Mouse (Mus musculus) skeletal muscle tissue, adult 2 months (tissue): ENCODE results near the gene Ccdc106.
"Not testable (repeated sequence)": the region's sequence is repeated elsewhere in the genome, so short reads cannot be mapped to it uniquely, and the experiment has no call there.

ENCODE experiments used
- DNase-seq: peaks from one replicate; pipeline ENCODE4 v3.0.0-alpha.2; 2012; ENCODE audit warnings: low read depth, low spot score

Gene Ccdc106

DNA sequence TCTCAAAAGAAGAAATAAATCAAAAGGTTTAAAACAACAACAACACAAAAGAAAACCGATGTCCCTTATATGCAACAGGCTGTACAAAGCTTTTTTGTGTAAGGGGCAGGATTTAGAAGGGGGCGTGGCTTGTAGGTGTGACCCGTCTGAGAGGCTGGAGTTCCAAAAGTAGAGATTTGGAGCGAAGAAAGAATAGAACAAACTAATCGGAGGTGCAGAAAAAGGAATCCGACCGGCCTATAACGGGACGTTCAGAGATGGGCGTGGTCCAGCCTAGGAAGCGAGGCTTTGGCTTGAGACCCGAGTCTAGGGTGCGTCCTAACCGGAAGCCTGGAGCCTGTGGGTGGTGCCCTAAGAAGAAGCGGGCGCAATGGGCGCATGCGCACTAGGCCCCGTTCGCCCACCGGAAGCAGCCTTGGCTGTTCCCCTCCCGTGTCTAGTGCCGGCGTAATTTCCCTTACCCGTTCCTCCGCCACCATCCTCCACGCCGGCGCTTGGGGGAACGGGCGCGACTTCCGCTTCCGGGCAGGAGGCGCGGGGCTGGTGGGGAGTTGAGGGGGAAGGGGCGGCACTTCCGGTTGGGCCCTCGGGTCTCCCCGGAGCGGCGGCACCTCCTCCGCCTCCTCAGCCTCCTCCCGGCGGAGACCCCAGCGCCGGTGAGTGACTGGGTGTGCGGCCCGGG lies at the start of gene Ccdc106, which contains the start of gene Zfp865:
Ccdc106 (plus strand) TSS at position 554 of the 682 bp plus-strand sequence.
Zfp865 (plus strand) TSS at position 377 of the 682 bp plus-strand sequence.
- peak; percentile 99 for DNase-seq

DNA sequence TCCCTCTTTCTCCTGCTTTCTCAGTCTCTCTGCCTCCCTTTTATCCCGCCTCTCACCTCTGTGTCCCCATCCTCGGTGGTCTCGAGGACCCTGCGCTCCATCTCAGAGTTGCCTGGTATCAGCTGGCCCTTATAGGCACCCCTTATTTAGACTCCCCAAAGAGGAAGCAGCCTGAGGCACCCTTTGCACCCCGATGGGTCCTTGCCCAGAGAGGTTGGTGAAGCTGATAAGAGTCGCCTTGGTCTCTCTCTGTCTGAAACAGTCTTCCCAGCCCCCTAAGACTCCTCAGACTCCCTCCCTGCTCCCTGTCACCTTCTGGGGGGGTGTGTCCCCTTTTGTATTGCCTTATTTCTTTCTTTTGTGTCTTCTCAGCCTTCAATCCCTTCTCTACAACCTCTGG lies 49.3 kb upstream of the Ccdc106 start, which contains the start of gene Sbk3:
Sbk3 (minus strand) TSS at position 101 of the 400 bp plus-strand sequence.
- DNase-seq, result no peak

DNA sequence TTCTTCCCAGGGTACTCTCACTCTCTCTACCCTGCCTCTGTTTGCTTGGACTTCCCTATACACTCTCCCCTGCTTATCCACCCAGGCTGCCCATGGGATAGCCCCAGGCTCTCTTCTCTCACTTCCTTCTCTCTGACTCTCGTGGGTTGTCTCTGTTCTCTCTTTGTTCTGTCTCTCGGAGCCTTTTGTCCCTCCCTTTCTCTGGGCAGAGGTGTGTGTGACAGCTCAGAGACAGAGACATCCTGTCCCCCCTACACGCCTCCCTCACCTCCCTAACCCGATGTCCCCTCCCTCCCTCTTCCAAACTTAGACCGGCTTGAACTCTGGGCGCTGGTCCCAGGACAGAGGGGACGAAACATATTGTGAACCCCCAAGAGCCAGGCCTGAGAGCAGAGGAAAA lies 48.6 kb upstream of the Ccdc106 start:
- DNase-seq, result no peak

DNA sequence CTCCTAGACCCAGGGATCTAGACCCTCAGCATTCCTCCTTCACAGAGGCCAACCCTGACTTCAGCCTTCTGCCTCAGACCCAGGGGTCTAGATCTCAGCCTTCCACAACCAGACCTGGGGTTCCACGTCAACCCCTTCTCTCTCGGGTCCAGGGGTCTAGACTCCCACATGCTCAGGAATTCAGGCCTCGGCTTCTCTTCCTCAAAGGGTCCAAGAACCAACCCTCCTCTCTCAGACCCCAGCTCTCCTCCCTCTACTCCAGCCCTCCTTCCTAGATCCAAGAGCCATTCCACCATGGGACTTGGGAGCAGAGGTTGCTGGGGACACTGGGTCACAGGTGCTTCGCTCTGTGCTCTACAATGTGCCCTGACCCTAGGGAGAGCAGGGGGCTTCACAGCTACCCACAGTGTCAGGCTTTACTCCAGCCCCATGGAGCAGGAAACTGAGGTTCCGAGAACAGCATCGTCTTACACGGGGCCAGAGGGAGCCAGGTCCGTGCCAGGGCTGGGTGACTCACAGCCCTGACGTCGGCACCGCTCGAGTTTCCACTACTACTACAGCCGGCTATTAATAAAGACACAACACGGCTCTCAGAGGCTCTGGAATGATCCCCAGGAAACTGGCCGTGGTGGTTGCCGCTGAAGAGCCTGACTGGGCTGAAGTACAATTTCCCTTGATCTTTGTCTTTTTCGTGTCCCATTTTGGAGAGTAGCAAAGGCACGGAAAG lies 47.9 kb upstream of the Ccdc106 start:
- peak; percentile 90 for DNase-seq

DNA sequence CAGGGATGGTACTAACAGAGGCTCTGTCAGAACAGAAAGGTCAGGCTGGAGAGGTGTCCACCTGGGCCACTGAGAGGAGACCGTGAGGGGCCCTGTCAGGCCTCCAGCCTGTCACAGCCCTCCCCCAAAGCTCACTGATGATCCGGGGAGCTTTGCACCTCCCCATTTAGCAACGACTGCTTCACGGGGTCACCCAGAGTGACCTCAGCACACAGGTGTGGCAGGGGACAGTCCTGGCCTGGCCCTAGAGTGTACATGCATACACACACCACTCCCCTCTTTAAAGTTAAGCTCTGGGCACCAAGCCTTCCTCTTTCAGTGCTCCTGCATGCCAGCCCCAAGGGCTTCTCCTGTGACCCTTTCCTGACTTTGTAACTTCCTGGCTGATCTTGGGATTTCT lies 44.9 kb upstream of the Ccdc106 start:
- DNase-seq, result peak; percentile 57

DNA sequence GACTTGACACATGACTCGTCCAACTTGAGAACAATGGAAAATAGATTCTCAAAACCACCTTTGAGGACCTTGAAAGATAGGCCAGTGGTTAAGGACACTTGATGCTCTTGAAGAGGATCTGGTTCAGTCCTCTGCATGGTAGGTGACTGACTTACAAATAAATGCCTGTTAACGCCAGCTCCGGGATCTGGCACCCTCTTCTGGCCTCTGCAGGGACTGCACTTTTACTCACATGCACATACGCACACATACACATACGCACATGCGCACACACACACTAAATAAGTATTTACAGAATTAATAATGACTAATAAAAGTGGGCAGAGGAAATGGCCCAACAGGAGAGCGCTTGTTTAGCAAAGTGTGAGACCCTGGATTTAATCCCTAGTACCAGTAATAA lies 43.5 kb upstream of the Ccdc106 start:
- no peak for DNase-seq

DNA sequence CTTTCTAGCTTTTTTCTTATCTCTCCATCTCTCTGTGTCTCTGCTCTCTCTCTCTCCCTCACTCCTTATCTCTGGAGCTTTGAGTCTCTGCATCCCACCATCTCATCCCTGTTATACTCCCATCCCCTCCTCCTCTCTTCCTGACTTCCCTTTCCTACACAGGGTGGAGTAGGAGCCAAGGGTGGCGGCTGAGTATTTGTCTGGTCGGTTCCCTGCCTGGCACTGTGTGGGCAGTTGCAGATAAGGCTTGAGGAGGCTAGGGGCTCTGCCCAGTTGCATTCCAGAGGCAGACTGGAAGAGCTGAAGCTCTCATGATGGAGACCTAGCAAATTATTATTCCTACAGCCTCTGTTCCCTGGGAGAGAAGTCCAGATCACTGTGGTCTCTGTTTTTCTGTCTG lies 32.1 kb upstream of the Ccdc106 start:
- no peak for DNase-seq

DNA sequence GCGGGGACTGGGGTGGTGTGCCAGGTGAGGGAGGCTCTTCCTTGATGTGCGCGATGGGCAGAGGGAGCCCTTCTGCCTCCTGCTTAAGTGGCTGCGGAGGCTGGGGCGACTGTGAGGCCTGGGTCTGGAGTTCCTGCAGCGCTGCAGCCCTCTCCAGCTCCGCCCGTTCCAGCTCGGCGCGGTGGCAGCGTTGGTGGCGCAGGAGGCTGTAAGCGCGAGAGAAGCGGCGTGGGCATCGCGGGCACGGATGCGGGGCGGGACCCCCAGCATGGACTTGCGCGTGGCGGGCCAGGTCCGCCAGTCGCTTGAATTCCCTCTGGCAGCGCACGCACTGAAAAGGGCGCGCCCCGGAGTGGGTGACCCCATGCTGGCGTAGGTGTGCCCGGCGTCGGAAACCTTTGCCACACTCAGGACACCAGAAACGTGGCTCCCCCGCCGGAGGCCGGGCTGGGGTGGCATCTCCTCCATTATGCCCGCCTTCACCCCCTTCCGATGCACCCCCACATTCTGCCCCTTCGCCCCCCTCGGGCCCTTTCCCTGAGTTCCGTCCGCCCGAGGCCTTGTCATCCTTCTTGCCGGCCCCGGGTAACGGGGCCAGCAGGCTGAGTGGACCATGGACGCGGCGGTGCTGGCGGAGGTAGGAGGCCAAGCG lies 26.9 kb upstream of the Ccdc106 start:
- DNase-seq, result no peak

DNA sequence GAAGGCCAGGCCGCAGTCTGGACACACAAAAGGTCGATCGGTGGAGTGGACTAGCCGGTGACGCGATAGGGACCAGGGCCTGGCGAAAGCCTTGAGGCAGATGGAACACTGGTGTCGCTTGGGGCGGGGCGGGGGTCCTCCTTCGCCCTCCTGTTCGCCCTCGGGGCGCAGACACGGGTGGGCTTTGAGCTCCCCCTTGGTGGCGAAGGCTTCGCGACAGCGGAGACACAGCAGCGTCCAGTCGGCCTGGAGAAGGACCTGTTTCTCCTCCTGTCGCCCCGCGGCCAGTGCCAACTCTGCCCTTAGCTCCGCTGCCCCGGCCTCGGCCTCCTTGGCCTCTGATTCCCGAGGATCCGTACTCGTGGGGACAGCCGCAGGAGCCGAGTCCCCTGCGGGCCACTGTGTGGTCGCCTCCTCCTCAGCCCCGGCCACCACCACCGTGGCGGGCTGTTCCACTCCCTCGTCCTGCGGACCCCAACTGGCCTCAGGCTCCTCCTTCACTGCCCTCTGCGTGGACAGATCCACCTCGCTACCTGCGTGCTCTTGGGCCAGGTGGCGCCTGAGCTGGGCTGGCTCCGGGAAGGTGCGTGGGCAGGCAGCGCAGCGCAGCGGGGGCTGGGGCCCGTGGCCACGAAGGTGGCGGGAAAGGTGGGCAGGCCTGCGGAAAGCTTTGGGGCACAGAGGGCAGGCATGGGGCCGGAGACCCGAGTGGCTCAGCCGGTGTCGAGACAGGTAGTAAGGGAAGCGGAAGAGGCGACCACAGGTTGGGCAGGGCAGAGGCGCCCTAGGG lies 26.2 kb upstream of the Ccdc106 start:
- DNase-seq, result no peak

DNA sequence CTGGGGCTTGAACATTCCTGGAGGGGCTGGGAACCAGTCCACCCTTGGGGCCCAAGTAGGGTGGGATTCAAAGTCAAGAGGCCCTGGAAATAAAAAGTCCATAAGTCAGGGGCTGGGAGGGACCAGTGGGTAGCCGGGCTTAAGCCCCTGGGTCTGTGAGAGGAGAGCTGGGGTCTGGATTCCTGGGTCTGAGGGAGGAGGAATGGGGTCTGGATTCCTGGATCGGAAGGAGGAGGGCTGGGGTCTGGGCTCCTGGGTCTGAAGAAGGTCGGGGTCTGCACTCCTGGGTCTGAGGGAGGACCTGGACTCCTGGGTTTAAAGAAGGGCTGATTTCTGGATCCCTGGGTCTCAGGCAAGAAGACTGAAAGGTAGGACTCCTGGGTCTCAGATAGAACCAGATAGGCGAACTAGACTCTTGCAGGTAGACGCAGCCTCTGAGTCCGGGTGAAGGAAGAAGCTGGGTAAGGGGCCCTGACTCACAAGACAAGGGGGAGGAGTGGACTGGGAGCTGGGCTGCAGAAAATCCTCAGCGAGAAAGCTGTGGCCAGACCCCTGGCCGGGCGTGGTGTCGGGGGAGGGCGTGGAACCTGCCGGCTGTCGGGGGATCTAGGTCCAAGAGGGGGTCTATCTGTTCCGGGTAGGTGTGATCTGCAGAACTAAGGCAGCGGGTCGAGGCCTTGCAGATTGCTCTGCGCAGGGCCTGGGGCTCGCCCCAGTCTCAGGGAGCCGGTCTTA lies 24.9 kb upstream of the Ccdc106 start:
- DNase-seq, result no peak

DNA sequence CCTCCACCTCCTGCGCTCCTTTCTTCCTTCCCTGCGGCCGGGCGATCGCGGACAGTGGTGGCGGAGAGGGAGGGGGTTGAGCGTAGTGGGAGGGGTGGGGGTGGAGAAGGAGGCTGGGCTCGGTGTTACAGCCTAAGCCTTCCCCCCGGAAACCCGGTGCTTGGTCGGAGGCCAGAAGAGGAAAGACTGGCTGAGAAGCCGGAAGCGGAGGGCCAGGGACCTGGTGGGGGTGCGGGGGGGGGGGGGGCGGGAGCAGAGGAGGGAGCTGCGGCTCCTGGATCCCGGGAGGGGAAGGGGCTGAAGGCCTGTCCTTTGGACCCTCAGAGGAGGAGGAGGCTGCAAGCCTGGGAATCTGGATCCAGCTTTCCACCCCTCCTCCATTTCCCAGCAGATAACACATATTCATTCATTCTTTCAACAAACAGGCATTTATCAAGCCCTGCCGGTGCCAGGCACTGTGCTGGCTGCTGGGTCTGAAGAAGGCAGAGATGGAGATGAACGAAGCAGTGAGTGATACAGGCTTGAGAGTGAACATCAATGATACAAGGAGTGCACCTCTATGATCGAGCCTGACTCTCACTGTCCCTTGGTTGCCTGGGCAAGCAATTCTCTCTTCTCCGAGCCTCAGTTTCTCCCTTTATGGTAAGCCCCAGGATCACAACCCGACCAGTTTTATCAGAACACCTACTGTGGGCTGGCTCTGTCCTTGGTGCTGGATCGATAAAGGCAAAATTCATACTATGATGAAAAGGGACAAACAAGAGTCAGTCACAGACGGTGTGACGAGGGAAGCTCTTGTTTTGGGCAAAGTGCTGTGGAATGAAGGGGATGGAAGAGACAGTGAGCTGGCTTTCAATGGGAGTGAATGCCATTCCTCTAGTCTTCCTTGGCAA lies 24.1 kb upstream of the Ccdc106 start, which contains the start of gene Zfp579:
Zfp579 (minus strand) TSS at position 156 of the 893 bp plus-strand sequence.
- DNase-seq, result peak; percentile 91

DNA sequence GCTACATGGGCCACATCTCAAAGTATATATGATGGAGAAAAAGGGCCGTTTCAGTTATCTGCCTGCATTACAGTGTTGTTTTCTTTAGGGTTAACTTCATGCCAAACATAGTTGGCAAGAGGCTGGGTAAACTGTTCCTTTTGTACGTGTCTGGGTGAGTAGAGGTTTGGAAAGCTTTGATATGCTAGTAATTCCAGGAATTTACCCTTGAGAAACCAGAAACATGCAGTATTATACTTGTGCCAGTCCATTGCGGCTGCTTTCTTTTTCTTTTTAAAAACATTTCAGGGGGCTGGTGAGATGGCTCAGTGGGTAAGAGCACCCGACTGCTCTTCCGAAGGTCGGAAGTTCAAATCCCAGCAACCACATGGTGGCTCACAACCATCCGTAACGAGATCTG lies 23.4 kb upstream of the Ccdc106 start:
- no peak for DNase-seq

DNA sequence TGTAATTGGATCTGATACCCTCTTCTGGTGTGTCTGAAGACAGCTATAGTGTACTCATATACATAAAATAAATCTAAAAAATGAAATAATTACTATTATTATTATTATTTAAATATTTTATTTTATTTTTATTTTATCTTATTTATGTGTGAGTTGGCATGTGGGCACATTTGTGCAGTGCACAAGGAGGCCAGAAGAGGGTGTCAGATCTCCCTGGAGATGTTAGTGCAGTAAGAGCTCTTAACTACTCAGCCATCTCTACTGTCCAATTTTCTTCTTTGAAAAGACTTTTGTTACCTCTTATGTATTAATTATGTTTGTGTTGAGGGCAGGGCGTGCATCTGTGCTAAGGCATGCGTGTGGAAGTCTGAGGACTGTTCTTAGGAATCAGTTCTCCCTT lies 20.5 kb upstream of the Ccdc106 start:
- no peak for DNase-seq

DNA sequence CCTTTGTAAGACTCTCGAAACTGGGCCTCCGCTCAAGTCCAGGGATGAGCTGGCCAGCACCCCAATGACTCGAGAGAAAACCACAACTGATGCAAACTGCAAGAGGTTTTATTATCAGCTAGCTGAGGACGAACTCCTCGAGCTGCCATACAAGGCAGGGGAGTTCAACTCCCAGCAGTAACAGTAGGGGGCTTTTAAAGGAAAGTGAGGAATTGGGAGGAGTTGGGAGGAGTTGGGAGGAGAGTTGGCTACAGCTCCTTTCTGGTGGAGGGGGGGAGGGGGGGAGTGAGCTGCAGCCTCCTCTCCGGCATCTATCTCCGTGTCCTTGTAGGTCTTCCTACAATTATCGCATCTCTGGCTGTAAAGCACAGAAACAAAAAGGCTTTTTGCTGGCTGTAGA lies 17.5 kb upstream of the Ccdc106 start:
- DNase-seq, result not testable (repeated sequence)

DNA sequence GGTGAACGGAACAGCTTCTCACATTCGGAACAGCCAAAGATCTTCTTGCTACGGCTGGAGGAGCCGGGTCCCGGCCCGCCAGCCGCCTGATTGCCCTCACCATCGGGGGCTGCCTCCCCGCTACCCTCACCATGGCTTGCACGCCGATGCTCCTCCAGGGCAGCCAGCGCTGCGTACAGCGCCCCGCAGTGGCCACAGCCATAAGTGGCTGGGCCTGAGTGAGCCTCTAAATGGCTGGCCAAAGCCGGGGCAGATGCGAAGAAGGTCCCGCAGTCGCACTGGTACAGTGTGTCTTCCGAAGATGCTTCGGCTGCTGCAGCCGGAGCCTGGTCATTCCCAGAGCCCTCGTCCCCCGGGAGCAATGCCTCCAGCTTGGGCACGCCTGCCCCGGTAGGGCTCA lies 12.1 kb upstream of the Ccdc106 start:
- DNase-seq, result no peak

DNA sequence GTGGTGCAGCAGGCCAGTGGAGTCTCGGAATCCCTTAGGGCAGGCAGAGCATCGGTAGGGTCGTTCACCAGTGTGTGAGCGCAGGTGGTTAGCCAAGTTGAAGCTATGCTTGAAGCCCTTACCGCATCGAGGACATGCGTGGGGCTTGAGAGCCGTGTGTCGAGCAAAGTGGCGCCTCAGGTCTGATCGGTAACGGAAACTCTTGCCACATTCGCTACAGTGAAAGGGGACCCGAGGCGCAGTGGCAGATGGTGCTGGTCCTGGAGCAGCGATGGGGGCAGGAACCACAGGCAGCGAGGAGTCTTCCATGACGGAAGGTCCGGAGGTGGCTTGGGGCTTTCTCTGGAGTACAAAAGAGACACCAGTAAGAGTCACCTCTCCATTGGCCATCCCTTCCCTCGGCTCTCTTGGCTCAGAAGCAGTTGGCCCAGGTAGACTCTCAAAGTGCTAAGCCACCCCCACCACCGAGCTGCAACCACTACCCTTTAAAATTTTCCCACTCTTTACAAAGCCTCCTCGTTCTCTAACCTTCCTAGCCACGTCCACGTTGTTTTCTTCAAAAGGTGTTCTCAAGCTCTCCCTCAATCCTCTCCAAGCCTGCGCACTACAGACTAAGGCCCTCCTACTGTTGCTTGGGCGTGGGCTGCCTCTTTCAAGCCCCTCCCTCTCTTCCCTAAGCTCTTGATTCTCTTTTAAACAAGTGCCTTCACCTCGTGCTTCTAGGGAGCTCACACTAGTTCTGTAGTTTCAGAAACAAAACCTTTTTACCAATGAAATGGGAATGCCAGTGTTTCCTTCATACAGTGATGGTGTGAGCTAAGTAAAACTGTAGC lies 7.5 kb upstream of the Ccdc106 start:
- no peak for DNase-seq

DNA sequence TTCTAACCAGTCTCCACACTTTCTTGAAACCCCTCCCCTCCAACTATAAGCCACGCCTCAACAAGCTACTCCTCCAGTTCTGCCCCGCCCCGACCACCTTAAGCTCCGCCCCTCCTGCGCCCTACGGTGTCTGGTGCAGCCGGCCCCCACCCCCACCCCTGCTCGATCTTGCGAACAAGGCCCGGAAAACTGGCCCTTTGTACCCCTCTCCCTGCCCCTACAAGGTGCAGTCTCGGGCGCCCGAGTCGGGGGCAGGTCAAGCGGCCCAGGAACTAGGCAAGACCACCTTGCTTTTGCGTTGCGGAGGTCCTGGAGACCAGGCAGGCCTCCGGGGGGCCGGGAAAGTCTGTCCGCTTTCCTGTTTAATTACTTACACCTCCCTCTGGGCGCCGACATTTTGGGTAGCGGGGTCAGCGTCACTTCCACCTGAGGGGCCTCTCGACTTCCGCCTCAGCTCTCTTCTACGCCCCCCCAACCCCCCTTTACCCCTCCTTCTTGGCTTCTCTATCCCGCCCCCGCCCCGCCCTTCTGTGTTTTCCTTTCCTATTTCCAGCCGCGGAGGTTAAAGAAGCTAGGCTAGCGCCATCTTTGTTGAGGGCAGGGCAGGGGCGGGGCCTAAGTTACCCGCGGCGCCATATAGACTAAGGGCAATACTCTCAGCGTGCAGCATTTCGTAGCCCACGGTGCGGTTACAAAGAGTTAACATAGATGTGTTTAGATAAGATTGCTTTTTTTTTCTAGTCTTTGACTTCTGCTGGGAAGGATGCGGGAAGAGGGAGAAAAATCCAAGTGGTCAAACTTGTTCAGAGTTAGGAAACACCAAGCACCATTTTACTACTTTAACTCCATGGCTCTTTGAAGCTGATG lies 5.9 kb upstream of the Ccdc106 start, which contains the start of the genes Zfp524 and Fiz1:
Zfp524 (plus strand) TSS at position 165 of the 867 bp plus-strand sequence.
Fiz1 (minus strand) TSS at position 447 of the 867 bp plus-strand sequence.
- DNase-seq, result peak; percentile 95
